Mouse (Mus musculus) heart, postnatal 0 days (tissue): ENCODE measurements at regions not wholly inside any gene's neighbourhood (a gene's known extent, or its start where the extent isn't known, plus 50 kb on each side); places are given as distances from the start of the nearest gene placed in this dataset.

ENCODE experiments used
- CTCF ChIP-seq: IDR thresholded peaks from 2 replicates; pipeline ENCODE4 v1.5.1; 2016; ENCODE audit warnings: antibody characterized with exemption, control low read depth, low read depth
- EP300 ChIP-seq: IDR thresholded peaks from 2 replicates; pipeline ENCODE4 v1.6.1; 2016; ENCODE audit warnings: antibody characterized with exemption, low read depth

DNA sequence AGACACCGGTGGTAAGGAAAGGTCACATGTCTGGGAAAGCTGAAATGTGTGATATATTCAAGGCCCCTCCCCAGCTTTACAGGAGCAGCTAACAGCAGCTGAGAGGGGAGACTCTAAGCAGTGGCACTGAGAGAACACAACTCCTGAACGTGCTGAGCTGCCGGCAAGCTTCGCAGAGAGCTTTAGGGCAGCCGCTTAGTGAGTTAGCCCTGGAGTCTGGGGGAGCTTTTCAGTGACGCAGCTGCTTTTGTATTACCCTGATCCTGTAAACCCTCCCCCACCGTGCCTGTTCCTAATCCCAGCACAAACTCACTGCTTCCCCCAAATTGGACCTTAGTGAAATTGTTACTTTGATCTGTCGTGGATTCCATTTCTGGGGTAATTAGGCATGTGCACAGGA lies 442.6 kb downstream of the Prdm2 start:
- TF ChIP-seq EP300 (no peak), CTCF (no peak)
